In genomic region chr14:30529454-30529853, GRCm38 (mm10) we compare ENCODE assay signal across 13 mouse cellular contexts.
"Had no signal": no experiment of that assay in that cellular context is flagged by ENCODE, and none has a peak within 500 bp of the region (broad histone marks: within the 10 kb centered on the region; RNA-seq: fewer than 3 reads in every experiment).

No protein-coding gene starts in this region.

- ATAC-seq: liver, postnatal 0 days; lung, postnatal 0 days; midbrain, embryonic 13.5 days; midbrain, embryonic 15.5 days had no signal

- DNase-seq: liver, postnatal 0 days; lung, adult 2 months; lung, postnatal 14 days; lung, postnatal 36 days; right cerebral cortex, postnatal 25 days; right cerebral cortex, postnatal 4 days; spleen, adult 18-20 months; thymus, adult 2 months; thymus, postnatal 25 days; thymus, postnatal 4 days had no signal
